Mouse (Mus musculus) liver, embryonic 12.5 days (tissue): Measurements from ENCODE around the gene Slc3a2. TPM values are rescaled to one million over a fixed set of nuclear protein-coding genes. Genes with fewer than 3 reads are reported as not detected.
"Not testable (repeated sequence)": the region's sequence is repeated elsewhere in the genome, so short reads cannot be mapped to it uniquely, and the experiment has no call there.

Experiments
- ATAC-seq: fragments of 200-750 bp; cut with Nextera tagmentation; 2 replicates; pipeline ENCODE4 v1.8.0; 2017; ENCODE audit warnings: moderate number of reproducible peaks, mild to moderate bottlenecking, moderate library complexity
- H3K27ac ChIP-seq: fragments of 300-500 bp; sonication (generic); 2 replicates; pipeline ENCODE4 v1.5.1; 2016; ENCODE audit warnings: mild to moderate bottlenecking
- H3K27me3 ChIP-seq: fragments of 300-500 bp; sonication (generic); replicated peaks from 2 replicates; pipeline ENCODE4 v1.6.1; 2016; ENCODE audit warnings: mild to moderate bottlenecking, moderate library complexity
- H3K36me3 ChIP-seq: fragments of 300-500 bp; sonication (generic); 2 replicates; pipeline ENCODE4 v1.6.1; 2016; ENCODE audit warnings: mild to moderate bottlenecking, moderate library complexity
- H3K4me1 ChIP-seq: fragments of 300-500 bp; sonication (generic); 2 replicates; pipeline ENCODE4 v1.6.1; 2016
- H3K4me2 ChIP-seq: fragments of 300-500 bp; sonication (generic); 2 replicates; pipeline ENCODE4 v1.6.1; 2016; ENCODE audit warnings: mild to moderate bottlenecking, moderate library complexity
- H3K4me3 ChIP-seq: fragments of 300-500 bp; sonication (generic); 2 replicates; pipeline ENCODE4 v1.5.1; 2016; ENCODE audit warnings: mild to moderate bottlenecking, moderate library complexity
- H3K9ac ChIP-seq: fragments of 300-500 bp; sonication (generic); 2 replicates; pipeline ENCODE4 v1.6.1; 2016; ENCODE audit warnings: mild to moderate bottlenecking, moderate library complexity
- H3K9me3 ChIP-seq: fragments of 300-500 bp; sonication (generic); replicated peaks from 2 replicates; pipeline ENCODE4 v1.6.1; 2016; ENCODE audit warnings: mild to moderate bottlenecking, moderate library complexity
- WGBS: fragments of 180-500 bp; shearing (Covaris S2); methylation state at CpG from one replicate; pipeline ENCODE4 v1.1.7; 2016; ENCODE audit not compliant: insufficient replicate concordance; 5-methylcytosine and 5-hydroxymethylcytosine counted together
- polyA plus RNA-seq: library from polyadenylated mRNA; unstranded; fragments of >200 nt; fragmentation: Nextera tagmentation; extraction: Ambion mirVana; gene quantifications from 2 replicates; pipeline ENCODE4 v1.2.1, GENCODE M21; 2016

Slc3a2 gene
- polyA plus RNA-seq, 1 experiment from 2014 or later = 141 TPM

DNA sequence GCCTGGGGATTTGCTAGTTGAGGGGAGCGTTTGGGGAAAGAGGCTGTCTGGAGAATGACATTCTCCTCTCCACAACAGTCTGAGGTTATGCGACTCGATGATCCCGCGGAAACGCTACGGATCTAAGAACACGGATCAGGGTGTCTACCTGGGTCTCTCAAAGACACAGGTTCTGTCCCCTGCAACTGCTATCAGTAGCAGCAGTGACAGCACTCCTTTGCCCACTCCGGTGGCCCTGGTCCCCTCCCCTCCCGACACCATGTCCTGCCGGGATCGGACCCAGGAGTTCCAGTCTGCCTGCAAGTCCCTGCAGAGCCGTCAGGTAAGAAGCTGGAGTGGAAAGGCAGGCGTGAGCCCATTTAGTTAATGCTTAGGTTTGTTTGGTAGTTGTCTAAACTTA is 19.0 kb upstream of the Slc3a2 start:
- WGBS = 6% methylated on average over 14 of the region's 14 CpGs
- no peaks in the 10 kb centered on the region for H3K27me3 ChIP-seq
- H3K27ac ChIP-seq = peak overlapping the region; percentile 86
- H3K36me3 ChIP-seq = peaks cover 83% of the 10 kb centered on the region
- no peak for ATAC-seq
- H3K4me1 ChIP-seq = peaks cover 32% of the 10 kb centered on the region
- H3K9ac ChIP-seq = peak overlapping the region; percentile 87
- no peaks in the 10 kb centered on the region for H3K9me3 ChIP-seq
- H3K4me3 ChIP-seq = peak overlapping the region; percentile 82
- peak overlapping the region; percentile 93 for H3K4me2 ChIP-seq

DNA sequence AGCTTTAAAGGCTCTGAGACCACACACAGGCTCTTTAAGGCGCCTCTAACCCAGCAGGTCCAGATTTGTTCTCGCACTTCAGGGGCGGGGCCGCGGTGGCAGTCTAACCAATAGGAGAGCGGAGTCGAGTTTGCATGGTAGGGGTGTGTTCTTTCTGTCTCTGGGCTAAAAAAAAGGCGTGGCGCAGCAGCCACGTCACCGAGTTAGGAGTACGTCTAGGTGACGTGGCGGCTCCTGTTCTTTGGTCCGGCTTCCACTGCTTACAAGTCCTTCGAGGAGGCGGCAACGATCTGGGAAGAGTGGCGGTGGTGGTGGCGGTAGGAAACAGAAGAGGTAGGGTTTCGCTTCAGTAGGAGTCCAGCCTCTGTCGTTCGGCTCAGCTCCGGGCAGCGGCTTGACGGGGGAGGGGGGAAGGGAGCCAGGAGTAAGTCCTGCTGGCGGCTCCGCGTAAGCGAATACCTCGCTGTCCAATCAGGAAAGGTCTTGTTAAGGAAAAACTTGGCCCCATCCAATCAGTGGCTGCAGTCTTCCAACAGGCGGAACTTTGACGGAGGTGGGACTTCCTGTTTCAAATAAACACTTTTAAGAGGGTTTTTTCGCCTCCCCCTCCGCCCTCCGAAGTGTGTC is 18.2 kb upstream of the Slc3a2 start, which contains the start of gene Stx5a:
Gene Stx5a, plus strand, starts transcription at position 171 of the 627 bp plus-strand sequence.
- peak within 1 kb of the TSS; percentile 87 for H3K9ac ChIP-seq
- ATAC-seq = peak; percentile 97
- peak within 1 kb of the TSS; percentile 93 for H3K4me2 ChIP-seq
- peaks cover 38% of the 10 kb centered on the region for H3K4me1 ChIP-seq
- H3K9me3 ChIP-seq = no peaks in the 10 kb centered on the region
- H3K4me3 ChIP-seq = peak within 1 kb of the TSS; percentile 82
- peak within 1 kb of the TSS; percentile 86 for H3K27ac ChIP-seq
- peaks cover 78% of the 10 kb centered on the region for H3K36me3 ChIP-seq
- H3K27me3 ChIP-seq = no peaks in the 10 kb centered on the region
- under 1% methylated on average over 36 of the region's 36 CpGs for WGBS

DNA sequence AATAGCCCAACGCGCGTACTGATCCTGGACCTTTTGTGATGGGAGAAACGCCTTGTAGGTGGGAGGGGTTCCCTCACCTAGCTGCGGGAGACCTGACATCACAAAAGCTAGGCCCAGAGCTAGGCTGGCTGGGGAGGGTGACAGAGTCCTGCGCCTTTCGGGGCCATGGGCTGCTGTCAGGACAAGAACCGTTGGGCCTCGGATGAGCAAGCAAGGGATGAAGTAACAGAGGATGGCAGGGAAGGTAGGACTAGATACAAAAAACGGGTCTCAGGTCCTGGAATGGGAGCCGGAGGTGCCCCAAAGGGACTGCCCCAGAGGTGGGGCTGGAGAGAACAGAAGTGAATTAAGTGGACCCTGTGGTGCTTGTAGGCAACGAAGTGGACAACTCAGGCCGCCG is 17.4 kb upstream of the Slc3a2 start, which contains the start of gene 1700092M07Rik:
Gene 1700092M07Rik, plus strand, starts transcription at position 116 of the 400 bp plus-strand sequence.
- WGBS = 67% methylated on average over 14 of the region's 14 CpGs
- peaks cover 41% of the 10 kb centered on the region for H3K4me1 ChIP-seq
- H3K9me3 ChIP-seq = no peaks in the 10 kb centered on the region
- H3K9ac ChIP-seq = peak within 1 kb of the TSS; percentile 87
- peaks cover 71% of the 10 kb centered on the region for H3K36me3 ChIP-seq
- H3K27me3 ChIP-seq = no peaks in the 10 kb centered on the region
- H3K4me2 ChIP-seq = peak within 1 kb of the TSS; percentile 93
- H3K27ac ChIP-seq = peak within 1 kb of the TSS; percentile 86
- no peak for ATAC-seq
- H3K4me3 ChIP-seq = peak within 1 kb of the TSS; percentile 82

DNA sequence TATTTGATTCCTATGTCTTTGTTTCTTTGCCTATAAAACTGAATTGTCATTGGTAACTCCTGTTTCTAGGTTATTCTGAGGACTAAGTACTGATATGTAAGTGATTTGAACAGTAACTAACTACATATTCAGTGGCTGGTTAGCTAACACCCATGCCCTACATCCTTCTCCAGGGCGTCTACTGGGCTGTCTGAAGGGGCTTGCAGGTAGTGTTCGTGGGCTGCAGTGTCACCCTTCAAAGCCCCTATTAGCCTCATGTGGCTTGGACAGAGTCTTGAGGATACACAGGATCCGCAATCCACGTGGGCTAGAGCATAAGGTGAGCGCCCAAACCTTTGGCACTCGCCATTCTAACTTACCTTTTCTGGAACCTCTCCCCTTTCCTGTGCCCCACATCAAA is 16.5 kb upstream of the Slc3a2 start:
- peaks cover 61% of the 10 kb centered on the region for H3K36me3 ChIP-seq
- no peak overlapping the region for H3K27ac ChIP-seq
- H3K4me2 ChIP-seq = no peak overlapping the region
- H3K4me1 ChIP-seq = peaks cover 48% of the 10 kb centered on the region
- 80% methylated on average over 6 of the region's 6 CpGs for WGBS
- H3K27me3 ChIP-seq = no peaks in the 10 kb centered on the region
- H3K9me3 ChIP-seq = no peaks in the 10 kb centered on the region
- no peak overlapping the region for H3K4me3 ChIP-seq
- ATAC-seq = no peak
- no peak overlapping the region for H3K9ac ChIP-seq

GRCm38 (mm10) chr19:8738911-8739310 is 15.7 kb upstream of the Slc3a2 start:
- Histone ChIP-seq H3K4me3 (no peak overlapping the region), H3K9ac (no peak overlapping the region), H3K27ac (no peak overlapping the region), H3K4me2 (no peak overlapping the region), H3K9me3 (no peaks in the 10 kb centered on the region), H3K4me1 (peaks cover 48% of the 10 kb centered on the region), H3K27me3 (no peaks in the 10 kb centered on the region), H3K36me3 (peaks cover 54% of the 10 kb centered on the region)
- no peak for ATAC-seq
- WGBS = 83% methylated on average over 7 of the region's 7 CpGs

- H3K27ac ChIP-seq = peak overlapping the region; percentile 74
- WGBS = 3% methylated on average over 11 of the region's 11 CpGs
- H3K4me2 ChIP-seq = peak overlapping the region; percentile 92
- 0 out of 2 replicates have a peak, but pooled peaks cover 5% of the 10 kb centered on the region for H3K27me3 ChIP-seq
- H3K36me3 ChIP-seq = peaks cover 40% of the 10 kb centered on the region
- peak overlapping the region; percentile 92 for H3K4me3 ChIP-seq
- peaks cover 29% of the 10 kb centered on the region for H3K4me1 ChIP-seq
- ATAC-seq = peak; percentile 50; the same call in 1 of the 2 replicates
- peak overlapping the region; percentile 83 for H3K9ac ChIP-seq
- H3K9me3 ChIP-seq = no peaks in the 10 kb centered on the region; the same call in 1 of the 2 replicates
Observed at GRCm38 (mm10) chr19:8736160-8736467, 12.9 kb upstream of the Slc3a2 start.

DNA sequence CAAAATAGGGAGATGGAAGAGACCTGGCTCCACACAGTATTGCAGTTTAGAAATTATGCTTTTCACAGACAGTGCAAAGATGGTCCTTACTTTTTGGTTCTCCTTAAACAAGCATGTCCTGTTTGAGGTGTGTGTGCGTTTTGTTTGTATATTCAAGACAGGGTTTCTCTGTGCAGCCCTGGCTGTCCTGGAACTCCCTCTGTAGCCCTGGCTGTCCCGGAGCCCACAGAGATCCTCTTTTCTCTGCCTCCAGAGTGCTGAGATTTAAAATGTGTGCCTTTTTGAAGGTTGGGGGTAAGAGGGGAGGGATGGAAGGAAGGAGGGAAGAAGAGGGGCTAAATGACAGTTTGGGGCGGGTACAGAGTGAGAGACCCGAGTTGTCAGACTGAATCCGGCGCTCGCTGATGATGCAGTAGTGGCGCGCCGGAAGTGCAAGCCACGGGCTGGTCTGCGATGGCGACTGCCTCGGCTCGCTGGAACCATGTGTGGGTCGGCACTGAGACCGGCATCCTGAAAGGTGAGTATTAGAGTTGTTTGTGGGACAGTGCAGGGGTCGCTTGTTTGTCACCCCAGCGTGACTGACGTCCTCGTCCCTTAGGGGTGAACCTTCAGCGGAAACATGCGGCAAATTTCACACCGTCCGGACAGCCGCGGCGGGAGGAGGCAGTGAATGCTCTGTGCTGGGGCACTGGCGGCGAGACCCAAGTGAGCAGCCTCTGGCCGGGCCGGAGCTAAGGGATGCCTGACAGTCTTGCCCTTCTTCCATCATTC is 12.4 kb upstream of the Slc3a2 start, which contains the start of gene Wdr74:
Gene Wdr74, plus strand, starts transcription at position 439 of the 771 bp plus-strand sequence.
- H3K4me1 ChIP-seq = peaks cover 24% of the 10 kb centered on the region
- H3K4me2 ChIP-seq = peak within 1 kb of the TSS; percentile 92

GRCm38 (mm10) chr19:8734334-8734733 is 11.2 kb upstream of the Slc3a2 start:
- ATAC-seq = no peak
- Histone ChIP-seq H3K9ac (no peak overlapping the region), H3K9me3 (no peaks in the 10 kb centered on the region; the same call in 1 of the 2 replicates), H3K4me3 (no peak overlapping the region), H3K4me1 (peaks cover 18% of the 10 kb centered on the region), H3K4me2 (no peak overlapping the region), H3K27ac (no peak overlapping the region), H3K36me3 (peaks cover 25% of the 10 kb centered on the region), H3K27me3 (0 out of 2 replicates have a peak, but pooled peaks cover 5% of the 10 kb centered on the region)
- WGBS = 36% methylated on average over 3 of the region's 3 CpGs

More for the DNA sequence above, 12.4 kb upstream of the Slc3a2 start, which contains the start of gene Wdr74:
- H3K9me3 ChIP-seq = no peaks in the 10 kb centered on the region; the same call in 1 of the 2 replicates
- H3K36me3 ChIP-seq = peaks cover 37% of the 10 kb centered on the region
- peak; percentile 89 for ATAC-seq
- under 1% methylated on average over 32 of the region's 32 CpGs for WGBS
- H3K27ac ChIP-seq = peak within 1 kb of the TSS; percentile 74
- peak within 1 kb of the TSS; percentile 83 for H3K9ac ChIP-seq
- H3K4me3 ChIP-seq = peak within 1 kb of the TSS; percentile 92
- 0 out of 2 replicates have a peak, but pooled peaks cover 5% of the 10 kb centered on the region for H3K27me3 ChIP-seq

DNA sequence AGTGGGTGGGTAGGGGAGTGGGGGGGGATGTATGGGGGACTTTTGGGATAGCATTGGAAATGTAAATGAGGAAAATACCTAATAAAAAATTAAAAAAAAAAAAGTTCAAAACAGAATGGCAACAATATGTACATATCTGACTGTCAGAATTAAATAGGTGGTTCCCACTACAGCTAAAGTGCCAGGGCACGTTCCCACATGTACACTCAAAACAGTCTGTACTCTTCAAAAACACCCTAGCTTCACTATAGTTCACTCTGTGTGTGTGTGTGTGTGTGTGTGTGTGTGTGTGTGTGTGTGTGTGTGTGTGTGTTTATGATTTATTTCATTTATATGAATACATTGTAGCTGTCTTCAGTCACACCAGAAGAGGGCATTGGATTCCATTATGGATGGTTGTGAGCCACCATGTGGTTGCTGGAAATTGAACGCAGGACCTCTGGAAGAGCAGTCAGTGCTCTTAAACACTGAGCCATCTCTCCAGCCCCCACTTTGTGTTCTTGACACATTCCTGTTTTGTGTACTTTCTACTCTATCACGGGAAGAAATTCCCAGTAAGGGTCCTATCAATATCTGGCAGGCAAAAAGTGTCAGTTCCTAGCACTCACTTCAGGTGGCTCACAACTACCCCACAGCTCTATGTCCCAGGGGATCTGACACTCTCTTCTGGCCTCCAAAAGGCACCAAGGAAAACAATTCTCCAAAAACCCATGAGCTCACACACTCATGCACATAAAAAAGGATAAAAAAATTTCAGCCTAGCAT is 5.3 kb upstream of the Slc3a2 start:
- Histone ChIP-seq H3K4me1 (peaks cover 25% of the 10 kb centered on the region), H3K36me3 (peaks cover 32% of the 10 kb centered on the region)
- not testable (repeated sequence) for H3K27ac ChIP-seq, H3K9ac ChIP-seq, H3K4me3 ChIP-seq, H3K9me3 ChIP-seq, ATAC-seq, H3K4me2 ChIP-seq, H3K27me3 ChIP-seq
- 54% methylated on average over 3 of the region's 3 CpGs for WGBS

GRCm38 (mm10) chr19:8727495-8728114 is 4.4 kb upstream of the Slc3a2 start:
- Histone ChIP-seq H3K27ac (peak overlapping the region; percentile 42), H3K4me2 (no peak overlapping the region), H3K9me3 (no peaks in the 10 kb centered on the region; the same call in 1 of the 2 replicates), H3K4me1 (peaks cover 25% of the 10 kb centered on the region), H3K9ac (peak overlapping the region; percentile 88; the same call in 1 of the 2 replicates), H3K27me3 (0 out of 2 replicates have a peak, but pooled peaks cover 3% of the 10 kb centered on the region), H3K4me3 (no peak overlapping the region), H3K36me3 (peaks cover 32% of the 10 kb centered on the region)
- 7% methylated on average over 5 of the region's 5 CpGs for WGBS
- ATAC-seq = no peak
